In the genomic region with DNA sequence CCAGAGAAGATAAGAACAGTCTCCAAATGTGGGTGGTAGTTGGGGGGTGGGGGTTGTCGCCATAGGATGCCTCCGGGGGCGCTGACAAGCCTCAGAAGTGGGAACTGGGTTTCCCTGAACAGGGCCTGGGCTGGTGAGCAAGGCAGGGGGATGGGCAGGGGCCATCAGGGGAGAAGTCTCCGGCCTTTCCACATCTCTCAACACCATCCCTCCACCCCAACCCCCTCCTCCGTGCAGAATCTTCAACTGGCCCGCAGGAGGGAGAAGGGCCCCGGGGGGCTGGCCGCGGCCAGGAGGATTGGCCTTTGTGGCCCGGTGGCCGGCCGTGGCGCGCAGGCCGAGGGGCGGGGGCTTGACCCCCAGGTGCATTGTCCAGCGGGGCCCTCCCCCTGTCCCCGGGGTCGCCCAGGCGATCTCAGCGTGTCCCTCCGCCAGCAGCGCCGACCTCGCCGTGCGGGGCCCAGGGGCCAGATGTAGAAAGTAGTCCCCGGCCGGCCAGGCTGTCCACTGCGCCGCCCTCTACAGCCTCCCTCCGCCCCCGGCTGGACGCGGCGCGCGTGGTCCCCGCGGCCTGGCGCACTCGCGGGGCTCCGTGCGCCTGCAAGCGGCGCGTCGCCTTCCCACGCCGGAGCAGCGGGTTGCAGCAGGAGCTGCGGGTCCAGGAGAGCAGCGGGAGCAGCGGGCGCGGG, we compare ENCODE assay signal across 8 mouse cellular contexts. TPM values are rescaled to one million over a fixed set of nuclear protein-coding genes. Genes with fewer than 3 reads are reported as not detected.
DNase-seq lines count a peak whose midpoint lies in the region; ATAC-seq lines count a peak whose summit lies in the region.

A gene (plus strand): TSS at position 144 of the 689 bp plus-strand sequence.

- no peaks in the 10 kb centered on the region; the same call in 1 of the 2 replicates for H3K4me1 ChIP-seq in embryonic facial prominence, embryonic 11.5 days (ENCODE audit: control insufficient read depth, insufficient read depth, low read length)
- H3K4me1 ChIP-seq in heart, embryonic 14.5 days (ENCODE audit: control insufficient read depth in 2 of 2, insufficient read depth in 2 of 2, low read length in 2 of 2) = peaks cover 0 to 15% of the 10 kb centered on the region in 2 experiments; a peak in 3 of 4 replicates

- intact Hi-C loops in left cerebral cortex, postnatal 4 days (cut with DNase I) = no loop called here

- H3K4me3 ChIP-seq in embryonic facial prominence, embryonic 11.5 days (ENCODE audit: low read depth, low read length) = peak within 1 kb of the TSS; percentile 91
- H3K4me3 ChIP-seq in heart, embryonic 14.5 days (ENCODE audit: control insufficient read depth in 1 of 2, insufficient read depth in 1 of 2, low read depth in 1 of 2, low read length in 2 of 2) = peak within 1 kb of the TSS; percentile 80 to 88

- under 1% methylated on average over 51 of the region's 57 CpGs for WGBS in embryonic facial prominence, embryonic 11.5 days
- WGBS in heart, embryonic 14.5 days = under 1% methylated on average over 49 of the region's 57 CpGs

- H3K4me2 ChIP-seq in embryonic facial prominence, embryonic 11.5 days (ENCODE audit: low read depth, low read length) = peak within 1 kb of the TSS; percentile 98
- peak within 1 kb of the TSS; percentile 93 for H3K4me2 ChIP-seq in heart, embryonic 14.5 days (ENCODE audit: low read length)

- DNase-seq in cerebellum, adult 11-12 months = peak; percentile 4
- no peak for DNase-seq in cerebellum, postnatal 25 days
- peak; percentile 47 for DNase-seq in ES-CJ7 (ENCODE audit: low read depth, low spot score)
- peak; percentile 76 for DNase-seq in embryonic facial prominence, embryonic 11.5 days (ENCODE audit: low spot score)
- DNase-seq in left cerebral cortex, postnatal 4 days = peak; percentile 63
- peak; percentile 92 for DNase-seq in neural tube, embryonic 10.5 days (ENCODE audit: extremely low spot score, low spot score)
- peak; percentile 46 for DNase-seq in thymus, postnatal 4 days

- no peaks in the 10 kb centered on the region for H3K9me3 ChIP-seq in embryonic facial prominence, embryonic 11.5 days (replicated peaks; ENCODE audit: control insufficient read depth, low read length)
- H3K9me3 ChIP-seq in heart, embryonic 14.5 days (ENCODE audit: control insufficient read depth, low read length) = no peaks in the 10 kb centered on the region

- no peaks in the 10 kb centered on the region for H3K27me3 ChIP-seq in embryonic facial prominence, embryonic 11.5 days (ENCODE audit: control insufficient read depth, insufficient read depth, low read length)
- no peaks in the 10 kb centered on the region for H3K27me3 ChIP-seq in heart, embryonic 14.5 days (ENCODE audit: control insufficient read depth, insufficient read depth, low read length)

- H3K27ac ChIP-seq in embryonic facial prominence, embryonic 11.5 days (replicated peaks; ENCODE audit: low read depth, low read length) = peak within 1 kb of the TSS; percentile 94
- peak within 1 kb of the TSS; percentile 81 to 83 for H3K27ac ChIP-seq in heart, embryonic 14.5 days (replicated peaks in 1 of 2; ENCODE audit: control insufficient read depth in 1 of 2, insufficient read depth in 1 of 2, low read depth in 2 of 2, low read length in 2 of 2)

- H3K9ac ChIP-seq in embryonic facial prominence, embryonic 11.5 days (replicated peaks; ENCODE audit: low read length) = peak within 1 kb of the TSS; percentile 98
- H3K9ac ChIP-seq in heart, embryonic 14.5 days (ENCODE audit: low read length) = peak within 1 kb of the TSS; percentile 85

- H3K36me3 ChIP-seq in embryonic facial prominence, embryonic 11.5 days (replicated peaks; ENCODE audit: control insufficient read depth, insufficient read depth, low read depth, low read length) = no peaks in the 10 kb centered on the region
- no peaks in the 10 kb centered on the region for H3K36me3 ChIP-seq in heart, embryonic 14.5 days (ENCODE audit: control insufficient read depth, insufficient read depth, low read length)

- ATAC-seq in embryonic facial prominence, embryonic 11.5 days (replicated peaks; ENCODE audit: insufficient number of reproducible peaks, low FRiP score, low TSS enrichment, low read depth) = peak; percentile 80
- peak; percentile 75 for ATAC-seq in heart, embryonic 14.5 days (ENCODE audit: insufficient number of reproducible peaks, insufficient read depth, low FRiP score, low read depth)

RNA-seq across cellular contexts. Expression of the gene that starts here (rescaled TPM):
- polyA plus RNA-seq in embryonic facial prominence, embryonic 11.5 days (2014; fragmentation: Nextera tagmentation; extraction: Ambion mirVana) = 3.8 and 3.9 TPM in 2 replicates
- polyA plus RNA-seq in heart, embryonic 14.5 days (2014; fragmentation: Nextera tagmentation; extraction: Ambion mirVana) = 0.82 and 1.1 TPM in 2 replicates
- under 1 TPM; 0.48 to 0.52 TPM for total RNA-seq in left cerebral cortex, postnatal 4 days (2021)

Comparison
In these comparisons a context has a peak if more than half of its experiments do, and no peak if none do; other contexts are left out.
1. DNase-seq: peak in cerebellum, adult 11-12 months (single experiment), ES-CJ7 (single experiment), embryonic facial prominence, embryonic 11.5 days (single experiment), neural tube, embryonic 10.5 days (single experiment) and thymus, postnatal 4 days (single experiment); none in cerebellum, postnatal 25 days (0 of 2).
2. Peak in DNase-seq in left cerebral cortex, postnatal 4 days; RNA of the gene not detected or under 1 TPM.